Mouse (Mus musculus): ENCODE data around the gene Syngr3. TPM values are rescaled to one million over a fixed set of nuclear protein-coding genes. Genes with fewer than 3 reads are reported as not detected.

The Syngr3 gene
- polyA plus RNA-seq, 1 experiment from 2014 or later: 3.2 TPM

GRCm38 (mm10) chr17:24716166-24716682 lies 26.5 kb upstream of the Syngr3 start:
- H3K4me3 ChIP-seq: no peak overlapping the region
- 94% methylated on average over 15 of the region's 15 CpGs for WGBS
- no peak overlapping the region for H3K9ac ChIP-seq
- peaks cover 5% of the 10 kb centered on the region for H3K4me1 ChIP-seq
- ATAC-seq (ENCODE audit: insufficient number of reproducible peaks, low FRiP score, low TSS enrichment, low read depth): no peak
- no peaks in the 10 kb centered on the region for H3K27me3 ChIP-seq
- peaks cover 27% of the 10 kb centered on the region for H3K36me3 ChIP-seq
- no peak overlapping the region for H3K4me2 ChIP-seq
- H3K27ac ChIP-seq: no peak overlapping the region
- no peaks in the 10 kb centered on the region for H3K9me3 ChIP-seq

- H3K27ac ChIP-seq: no peak overlapping the region
- H3K4me1 ChIP-seq: 0 out of 2 replicates have a peak, but pooled peaks cover 4% of the 10 kb centered on the region
- 61% methylated on average over 6 of the region's 6 CpGs for whole genome bisulfite sequencing
- H3K9ac ChIP-seq: no peak overlapping the region
- H3K4me2 ChIP-seq: no peak overlapping the region
- H3K4me3 ChIP-seq: no peak overlapping the region
- H3K9me3 ChIP-seq: no peaks in the 10 kb centered on the region
- H3K36me3 ChIP-seq: peaks cover 24% of the 10 kb centered on the region
- ATAC-seq (ENCODE audit: insufficient number of reproducible peaks, low FRiP score, low TSS enrichment, low read depth): no peak
- no peaks in the 10 kb centered on the region for H3K27me3 ChIP-seq
These were observed 25.8 kb upstream of the Syngr3 start for GRCm38 (mm10) chr17:24715556-24715955.

- WGBS: 36% methylated on average over 2 of the region's 2 CpGs
- Histone ChIP-seq H3K27ac (no peak overlapping the region), H3K27me3 (no peaks in the 10 kb centered on the region), H3K4me3 (no peak overlapping the region), H3K9ac (no peak overlapping the region), H3K36me3 (peaks cover 21% of the 10 kb centered on the region), H3K9me3 (no peaks in the 10 kb centered on the region), H3K4me1 (peaks cover 18% of the 10 kb centered on the region), H3K4me2 (peak overlapping the region; percentile 65; the same call in 1 of the 2 replicates)
- no peak for ATAC-seq (ENCODE audit: insufficient number of reproducible peaks, low FRiP score, low TSS enrichment, low read depth)
These were observed 18.9 kb upstream of the Syngr3 start for GRCm38 (mm10) chr17:24708646-24709045.

- H3K27ac ChIP-seq: peak overlapping the region; percentile 90
- H3K9me3 ChIP-seq: no peaks in the 10 kb centered on the region
- ATAC-seq (ENCODE audit: insufficient number of reproducible peaks, low FRiP score, low TSS enrichment, low read depth): no peak
- peak overlapping the region; percentile 82 for H3K4me3 ChIP-seq
- peak overlapping the region; percentile 65 for H3K4me2 ChIP-seq
- H3K36me3 ChIP-seq: peaks cover 24% of the 10 kb centered on the region
- 5% methylated on average over 24 of the region's 24 CpGs for WGBS
- H3K9ac ChIP-seq: peak overlapping the region; percentile 82
- H3K4me1 ChIP-seq: peaks cover 18% of the 10 kb centered on the region
- no peaks in the 10 kb centered on the region for H3K27me3 ChIP-seq
These were observed 18.2 kb upstream of the Syngr3 start for GRCm38 (mm10) chr17:24707801-24708425.

- Histone ChIP-seq H3K4me3 (peak within 1 kb of the TSS; percentile 82), H3K4me1 (peaks cover 18% of the 10 kb centered on the region), H3K4me2 (peak within 1 kb of the TSS; percentile 65), H3K9ac (peak within 1 kb of the TSS; percentile 82), H3K36me3 (peaks cover 31% of the 10 kb centered on the region), H3K27me3 (no peaks in the 10 kb centered on the region), H3K9me3 (no peaks in the 10 kb centered on the region), H3K27ac (peak within 1 kb of the TSS; percentile 90)
- 4% methylated on average over 32 of the region's 32 CpGs for WGBS
- ATAC-seq (ENCODE audit: insufficient number of reproducible peaks, low FRiP score, low TSS enrichment, low read depth): peak; percentile 78; the same call in 1 of the 2 replicates
These were observed 17.4 kb upstream of the Syngr3 start, which contains the start of gene Tbl3 for GRCm38 (mm10) chr17:24706982-24707800. Tbl3 (minus strand) TSS chr17:24707660.

GRCm38 (mm10) chr17:24705821-24706220 lies 16.1 kb upstream of the Syngr3 start:
- Histone ChIP-seq H3K9me3 (no peaks in the 10 kb centered on the region), H3K27me3 (no peaks in the 10 kb centered on the region), H3K36me3 (peaks cover 44% of the 10 kb centered on the region), H3K27ac (no peak overlapping the region), H3K4me2 (no peak overlapping the region), H3K4me3 (no peak overlapping the region), H3K9ac (no peak overlapping the region), H3K4me1 (peaks cover 18% of the 10 kb centered on the region)
- 94% methylated on average over 3 of the region's 3 CpGs for WGBS
- ATAC-seq (ENCODE audit: insufficient number of reproducible peaks, low FRiP score, low TSS enrichment, low read depth): no peak

- Histone ChIP-seq H3K9me3 (no peaks in the 10 kb centered on the region), H3K27ac (no peak overlapping the region), H3K36me3 (peaks cover 61% of the 10 kb centered on the region), H3K4me1 (peaks cover 26% of the 10 kb centered on the region), H3K4me3 (no peak overlapping the region), H3K9ac (no peak overlapping the region), H3K27me3 (no peaks in the 10 kb centered on the region), H3K4me2 (no peak overlapping the region)
- no peak for ATAC-seq (ENCODE audit: insufficient number of reproducible peaks, low FRiP score, low TSS enrichment, low read depth)
- WGBS: 84% methylated on average over 9 of the region's 9 CpGs
These were observed 11.5 kb upstream of the Syngr3 start for GRCm38 (mm10) chr17:24701251-24701650.

GRCm38 (mm10) chr17:24699473-24699872 lies 9.7 kb upstream of the Syngr3 start:
- no peaks in the 10 kb centered on the region for H3K27me3 ChIP-seq
- peaks cover 49% of the 10 kb centered on the region for H3K36me3 ChIP-seq
- H3K4me3 ChIP-seq: no peak overlapping the region
- peaks cover 29% of the 10 kb centered on the region for H3K4me1 ChIP-seq
- H3K9me3 ChIP-seq: no peaks in the 10 kb centered on the region
- no peak overlapping the region for H3K27ac ChIP-seq
- H3K4me2 ChIP-seq: no peak overlapping the region
- 77% methylated on average over 2 of the region's 2 CpGs for WGBS
- ATAC-seq (ENCODE audit: insufficient number of reproducible peaks, low FRiP score, low TSS enrichment, low read depth): no peak
- no peak overlapping the region for H3K9ac ChIP-seq

- 61% methylated on average over 9 of the region's 9 CpGs for WGBS
- H3K4me1 ChIP-seq: peaks cover 29% of the 10 kb centered on the region
- no peaks in the 10 kb centered on the region for H3K9me3 ChIP-seq
- peaks cover 44% of the 10 kb centered on the region for H3K36me3 ChIP-seq
- no peak overlapping the region for H3K4me3 ChIP-seq
- ATAC-seq (ENCODE audit: insufficient number of reproducible peaks, low FRiP score, low TSS enrichment, low read depth): no peak
- no peak overlapping the region for H3K27ac ChIP-seq
- no peaks in the 10 kb centered on the region for H3K27me3 ChIP-seq
- no peak overlapping the region for H3K4me2 ChIP-seq
- no peak overlapping the region for H3K9ac ChIP-seq
These were observed 9.0 kb upstream of the Syngr3 start for GRCm38 (mm10) chr17:24698715-24699114.

GRCm38 (mm10) chr17:24697985-24698384 lies 8.2 kb upstream of the Syngr3 start:
- ATAC-seq (ENCODE audit: insufficient number of reproducible peaks, low FRiP score, low TSS enrichment, low read depth): no peak
- H3K4me3 ChIP-seq: no peak overlapping the region
- peaks cover 45% of the 10 kb centered on the region for H3K36me3 ChIP-seq
- 26% methylated on average over 5 of the region's 5 CpGs for WGBS
- H3K4me2 ChIP-seq: no peak overlapping the region
- no peak overlapping the region; the same call in 1 of the 2 replicates for H3K27ac ChIP-seq
- H3K9ac ChIP-seq: no peak overlapping the region
- no peaks in the 10 kb centered on the region for H3K27me3 ChIP-seq
- no peaks in the 10 kb centered on the region for H3K9me3 ChIP-seq
- H3K4me1 ChIP-seq: peaks cover 29% of the 10 kb centered on the region

GRCm38 (mm10) chr17:24696011-24696697 lies 6.4 kb upstream of the Syngr3 start, which contains the start of the genes Gfer and Noxo1:
Gfer (minus strand) TSS chr17:24696156.
Noxo1 (plus strand) TSS chr17:24696234.
- Histone ChIP-seq H3K4me2 (peak within 1 kb of the TSS; percentile 80), H3K27me3 (peaks cover under 1% of the 10 kb centered on the region), H3K4me1 (peaks cover 29% of the 10 kb centered on the region), H3K36me3 (peaks cover 39% of the 10 kb centered on the region), H3K9ac (peak within 1 kb of the TSS; percentile 73), H3K4me3 (peak within 1 kb of the TSS; percentile 72), H3K27ac (peak within 1 kb of the TSS; percentile 90), H3K9me3 (no peaks in the 10 kb centered on the region)
- under 1% methylated on average over 67 of the region's 76 CpGs for WGBS
- peak; percentile 88 for ATAC-seq (ENCODE audit: insufficient number of reproducible peaks, low FRiP score, low TSS enrichment, low read depth)
